Mouse (Mus musculus) CH12.LX (cell line): ENCODE measurements around the gene Wdr5.

ENCODE experiments used
- CTCF ChIP-seq, 2 experiments: IDR thresholded peaks in 1 of 2; conservative IDR thresholded peaks in 1 of 2; 2 replicates each; pipeline ENCODE4 v1.5.1; 2011 to 2012; ENCODE audit warnings: low read depth in 2 of 2, low read length in 2 of 2, improper control_type of control experiment in 1 of 2, inconsistent platforms in 1 of 2, mild to moderate bottlenecking in 1 of 2, moderate library complexity in 1 of 2
- HCFC1 ChIP-seq: IDR thresholded peaks from 2 replicates; pipeline ENCODE4 v1.6.1; 2012; ENCODE audit warnings: low read depth, mild to moderate bottlenecking, inconsistent platforms, low read length, improper control_type of control experiment
- IRF4 ChIP-seq: IDR thresholded peaks from 2 replicates; pipeline ENCODE4 v1.6.1; 2014; ENCODE audit warnings: low read depth, mild to moderate bottlenecking, inconsistent platforms, low read length, improper control_type of control experiment

- TF ChIP-seq IRF4 (no peak), CTCF (conservative IDR thresholded peaks at IDR 0.05 in 1 of 2, IDR thresholded peaks at IDR 0.05 in 1 of 2; ENCODE audit: low read depth in 2 of 2, low read length in 2 of 2) (no peak), HCFC1 (no peak)
Measured at GRCm38 (mm10) chr2:27490939-27491338, 24.0 kb upstream of the Wdr5 start.
